Mouse (Mus musculus): ENCODE data around the gene Ppfibp1. TPM values are rescaled to one million over a fixed set of nuclear protein-coding genes. Genes with fewer than 3 reads are reported as not detected.

Gene Ppfibp1
- total RNA-seq, 1 experiment, result 39.9 TPM

GRCm38 (mm10) chr6:146978691-146979114 lies 90.4 kb downstream of the Ppfibp1 start:
- no peak for DNase-seq (ENCODE audit: low read depth, low spot score)
- H3K36me3 ChIP-seq (ENCODE audit: control insufficient read depth, insufficient read depth, low read length, poor library complexity, severe bottlenecking), result no peaks in the 10 kb centered on the region; the same call in 1 of the 2 replicates
- no peaks in the 10 kb centered on the region for H3K4me1 ChIP-seq (ENCODE audit: control insufficient read depth in 2 of 2, insufficient read depth in 2 of 2, low read length in 2 of 2, poor library complexity in 1 of 2)
- H3K9me3 ChIP-seq (ENCODE audit: control insufficient read depth, insufficient read depth, low read depth, low read length), result no peaks in the 10 kb centered on the region
- in situ Hi-C loops (cut with MboI; ENCODE audit: low sequenced_read_pairs in 2 of 2, unreplicated experiment in 2 of 2), result no loop called here
- no peak overlapping the region for H3K27ac ChIP-seq (ENCODE audit: insufficient read depth, low read depth, low read length, poor library complexity, severe bottlenecking)
- no peak overlapping the region for H3K4me3 ChIP-seq (ENCODE audit: insufficient read depth in 1 of 2, low read depth in 1 of 2, low read length in 2 of 2, poor library complexity in 1 of 2, severe bottlenecking in 1 of 2)
- TF ChIP-seq HCFC1 (IDR thresholded peaks at IDR 0.05; ENCODE audit: borderline replicate concordance, insufficient read depth, low read length) (no peak), MAFK (IDR thresholded peaks at IDR 0.05; ENCODE audit: insufficient read depth, low read depth, low read length) (no peak), ZC3H11A (IDR thresholded peaks at IDR 0.05; ENCODE audit: borderline replicate concordance, low read depth, low read length) (no peak), ZNF384 (IDR thresholded peaks at IDR 0.05; ENCODE audit: low read depth, low read length) (no peak), CHD2 (IDR thresholded peaks at IDR 0.05; ENCODE audit: low read depth, low read length) (no peak)
- no peak overlapping the region for H3K9ac ChIP-seq (ENCODE audit: insufficient read depth, low read depth, low read length, poor library complexity, severe bottlenecking)

- in situ Hi-C loops (cut with MboI; ENCODE audit: low sequenced_read_pairs in 2 of 2, unreplicated experiment in 2 of 2), result no loop called here
- no peak overlapping the region for H3K27ac ChIP-seq (ENCODE audit: insufficient read depth, low read depth, low read length, poor library complexity, severe bottlenecking)
Observed at GRCm38 (mm10) chr6:146979115-146979744, 90.9 kb downstream of the Ppfibp1 start.

DNA sequence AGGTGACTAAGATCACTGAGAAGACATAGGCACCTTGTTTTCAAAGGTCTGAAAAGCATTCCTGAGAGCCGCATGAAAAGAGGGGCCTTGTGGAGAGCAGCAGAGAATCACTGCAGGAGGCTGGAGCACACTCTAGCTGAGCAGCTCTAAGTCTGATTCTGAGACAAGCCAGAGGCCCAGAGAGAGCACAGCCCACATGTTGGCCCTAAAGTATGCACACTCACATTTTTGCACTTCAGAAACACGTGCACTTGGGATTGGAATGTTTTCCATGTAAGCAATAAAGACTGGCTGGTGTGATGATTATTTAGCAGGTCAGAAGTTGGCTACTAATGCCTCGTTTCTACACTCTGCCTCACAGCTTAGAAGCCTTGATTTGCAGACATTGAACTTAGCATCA lies 91.7 kb downstream of the Ppfibp1 start:
- Histone ChIP-seq H3K27ac (ENCODE audit: insufficient read depth, low read depth, low read length, poor library complexity, severe bottlenecking) (no peak overlapping the region), H3K9ac (ENCODE audit: insufficient read depth, low read depth, low read length, poor library complexity, severe bottlenecking) (no peak overlapping the region), H3K36me3 (ENCODE audit: control insufficient read depth, insufficient read depth, low read length, poor library complexity, severe bottlenecking) (no peaks in the 10 kb centered on the region; the same call in 1 of the 2 replicates), H3K4me1 (ENCODE audit: control insufficient read depth in 2 of 2, insufficient read depth in 2 of 2, low read length in 2 of 2, poor library complexity in 1 of 2) (no peaks in the 10 kb centered on the region), H3K9me3 (ENCODE audit: control insufficient read depth, insufficient read depth, low read depth, low read length) (no peaks in the 10 kb centered on the region), H3K4me3 (ENCODE audit: insufficient read depth in 1 of 2, low read depth in 1 of 2, low read length in 2 of 2, poor library complexity in 1 of 2, severe bottlenecking in 1 of 2) (no peak overlapping the region)
- in situ Hi-C loops (cut with MboI; ENCODE audit: low sequenced_read_pairs in 2 of 2, unreplicated experiment in 2 of 2), result no loop called here
- no peak for DNase-seq (ENCODE audit: low read depth, low spot score)
- no peak for TF ChIP-seq ZC3H11A (IDR thresholded peaks at IDR 0.05; ENCODE audit: borderline replicate concordance, low read depth, low read length)
- TF ChIP-seq MAFK (IDR thresholded peaks at IDR 0.05; ENCODE audit: insufficient read depth, low read depth, low read length), result no peak
- no peak for TF ChIP-seq CHD2 (IDR thresholded peaks at IDR 0.05; ENCODE audit: low read depth, low read length)
- no peak for TF ChIP-seq HCFC1 (IDR thresholded peaks at IDR 0.05; ENCODE audit: borderline replicate concordance, insufficient read depth, low read length)
- TF ChIP-seq ZNF384 (IDR thresholded peaks at IDR 0.05; ENCODE audit: low read depth, low read length), result no peak

More at GRCm38 (mm10) chr6:146979115-146979744, 90.9 kb downstream of the Ppfibp1 start:
- H3K9ac ChIP-seq (ENCODE audit: insufficient read depth, low read depth, low read length, poor library complexity, severe bottlenecking), result no peak overlapping the region
- DNase-seq (ENCODE audit: low read depth, low spot score), result no peak
- no peaks in the 10 kb centered on the region; the same call in 1 of the 2 replicates for H3K36me3 ChIP-seq (ENCODE audit: control insufficient read depth, insufficient read depth, low read length, poor library complexity, severe bottlenecking)
- H3K4me3 ChIP-seq (ENCODE audit: insufficient read depth in 1 of 2, low read depth in 1 of 2, low read length in 2 of 2, poor library complexity in 1 of 2, severe bottlenecking in 1 of 2), result no peak overlapping the region
- no peaks in the 10 kb centered on the region for H3K4me1 ChIP-seq (ENCODE audit: control insufficient read depth in 2 of 2, insufficient read depth in 2 of 2, low read length in 2 of 2, poor library complexity in 1 of 2)
- TF ChIP-seq MAFK (IDR thresholded peaks at IDR 0.05; ENCODE audit: insufficient read depth, low read depth, low read length), result no peak
- TF ChIP-seq CHD2 (IDR thresholded peaks at IDR 0.05; ENCODE audit: low read depth, low read length), result no peak
- TF ChIP-seq HCFC1 (IDR thresholded peaks at IDR 0.05; ENCODE audit: borderline replicate concordance, insufficient read depth, low read length), result no peak
- TF ChIP-seq ZC3H11A (IDR thresholded peaks at IDR 0.05; ENCODE audit: borderline replicate concordance, low read depth, low read length), result no peak
- TF ChIP-seq ZNF384 (IDR thresholded peaks at IDR 0.05; ENCODE audit: low read depth, low read length), result no peak
- no peaks in the 10 kb centered on the region for H3K9me3 ChIP-seq (ENCODE audit: control insufficient read depth, insufficient read depth, low read depth, low read length)

- TF ChIP-seq ZNF384 (IDR thresholded peaks at IDR 0.05; ENCODE audit: low read depth, low read length) (no peak), ZC3H11A (IDR thresholded peaks at IDR 0.05; ENCODE audit: borderline replicate concordance, low read depth, low read length) (no peak), CHD2 (IDR thresholded peaks at IDR 0.05; ENCODE audit: low read depth, low read length) (no peak), HCFC1 (IDR thresholded peaks at IDR 0.05; ENCODE audit: borderline replicate concordance, insufficient read depth, low read length) (no peak), MAFK (IDR thresholded peaks at IDR 0.05; ENCODE audit: insufficient read depth, low read depth, low read length) (no peak)
- Histone ChIP-seq H3K27ac (ENCODE audit: insufficient read depth, low read depth, low read length, poor library complexity, severe bottlenecking) (no peak overlapping the region), H3K9me3 (ENCODE audit: control insufficient read depth, insufficient read depth, low read depth, low read length) (no peaks in the 10 kb centered on the region), H3K4me3 (ENCODE audit: insufficient read depth in 1 of 2, low read depth in 1 of 2, low read length in 2 of 2, poor library complexity in 1 of 2, severe bottlenecking in 1 of 2) (no peak overlapping the region), H3K36me3 (ENCODE audit: control insufficient read depth, insufficient read depth, low read length, poor library complexity, severe bottlenecking) (no peaks in the 10 kb centered on the region; the same call in 1 of the 2 replicates), H3K4me1 (ENCODE audit: control insufficient read depth in 2 of 2, insufficient read depth in 2 of 2, low read length in 2 of 2, poor library complexity in 1 of 2) (no peaks in the 10 kb centered on the region), H3K9ac (ENCODE audit: insufficient read depth, low read depth, low read length, poor library complexity, severe bottlenecking) (no peak overlapping the region)
- DNase-seq (ENCODE audit: low read depth, low spot score), result no peak
- in situ Hi-C loops (cut with MboI; ENCODE audit: low sequenced_read_pairs in 2 of 2, unreplicated experiment in 2 of 2), result no loop called here
Observed at GRCm38 (mm10) chr6:146981249-146981835, 93.1 kb downstream of the Ppfibp1 start.

Data from ES-E14 (cell line).